Mouse (Mus musculus): ENCODE data around the gene Dysf. TPM values are rescaled to one million over a fixed set of nuclear protein-coding genes. Genes with fewer than 3 reads are reported as not detected.
"Not testable (repeated sequence)": the region's sequence is repeated elsewhere in the genome, so short reads cannot be mapped to it uniquely, and the experiment has no call there.

The Dysf gene
- 16.8 and 17.2 TPM in 2 replicates for polyA plus RNA-seq (2015; fragmentation: Nextera tagmentation; extraction: Ambion mirVana)

GRCm38 (mm10) chr6:84008363-84009171 lies at the start of gene Dysf:
TSS of gene Dysf (plus strand) at chr6:84008590.
- Histone ChIP-seq H3K9me3 (ENCODE audit: low read length) (no peaks in the 10 kb centered on the region), H3K4me1 (ENCODE audit: insufficient read depth, low read length) (peaks cover 43% of the 10 kb centered on the region)
- ATAC-seq (ENCODE audit: low FRiP score, low TSS enrichment), result peak; percentile 68

GRCm38 (mm10) chr6:83987642-83988041 lies 20.7 kb upstream of the Dysf start:
- no peak overlapping the region for H3K27ac ChIP-seq (ENCODE audit: low read length)
- no peaks in the 10 kb centered on the region for H3K27me3 ChIP-seq (ENCODE audit: insufficient read depth, low read length)
- peaks cover 38% of the 10 kb centered on the region for H3K36me3 ChIP-seq (ENCODE audit: insufficient read depth, low read length)
- no peak overlapping the region for H3K4me2 ChIP-seq (replicated peaks; ENCODE audit: low read depth, low read length)
- no peak overlapping the region for H3K4me3 ChIP-seq (ENCODE audit: low read length)
- H3K9me3 ChIP-seq (ENCODE audit: low read length), result no peaks in the 10 kb centered on the region
- H3K9ac ChIP-seq (replicated peaks; ENCODE audit: low read length), result no peak overlapping the region
- 94% methylated on average over 5 of the region's 5 CpGs for WGBS
- no peak for ATAC-seq (ENCODE audit: low FRiP score, low TSS enrichment)
- no peaks in the 10 kb centered on the region for H3K4me1 ChIP-seq (ENCODE audit: insufficient read depth, low read length)

More at GRCm38 (mm10) chr6:84008363-84009171, at the start of gene Dysf:
- Histone ChIP-seq H3K36me3 (ENCODE audit: insufficient read depth, low read length) (no peaks in the 10 kb centered on the region), H3K27ac (ENCODE audit: low read length) (0 out of 2 replicates have a peak within 1 kb of the TSS, but pooled peaks have one; percentile 13), H3K27me3 (ENCODE audit: insufficient read depth, low read length) (no peaks in the 10 kb centered on the region), H3K4me2 (replicated peaks; ENCODE audit: low read depth, low read length) (peak within 1 kb of the TSS; percentile 81), H3K9ac (replicated peaks; ENCODE audit: low read length) (peak within 1 kb of the TSS; percentile 43), H3K4me3 (ENCODE audit: low read length) (peak within 1 kb of the TSS; percentile 43)
- WGBS, result under 1% methylated on average over 41 of the region's 41 CpGs

- no peak overlapping the region for H3K9ac ChIP-seq (replicated peaks; ENCODE audit: low read length)
- no peaks in the 10 kb centered on the region for H3K4me1 ChIP-seq (ENCODE audit: insufficient read depth, low read length)
- no peak overlapping the region for H3K4me2 ChIP-seq (replicated peaks; ENCODE audit: low read depth, low read length)
- no peak overlapping the region for H3K4me3 ChIP-seq (ENCODE audit: low read length)
- H3K9me3 ChIP-seq (ENCODE audit: low read length), result no peaks in the 10 kb centered on the region
- H3K27ac ChIP-seq (ENCODE audit: low read length), result no peak overlapping the region
- peaks cover 15% of the 10 kb centered on the region for H3K36me3 ChIP-seq (ENCODE audit: insufficient read depth, low read length)
- no peaks in the 10 kb centered on the region for H3K27me3 ChIP-seq (ENCODE audit: insufficient read depth, low read length)
- no peak for ATAC-seq (ENCODE audit: low FRiP score, low TSS enrichment)
- 58% methylated on average over 1 of the region's 1 CpGs for WGBS
Measured at GRCm38 (mm10) chr6:84002716-84003115, 5.7 kb upstream of the Dysf start.

- H3K4me3 ChIP-seq (ENCODE audit: low read length), result no peak overlapping the region
- H3K4me1 ChIP-seq (ENCODE audit: insufficient read depth, low read length), result peaks cover 15% of the 10 kb centered on the region
- H3K36me3 ChIP-seq (ENCODE audit: insufficient read depth, low read length), result peaks cover 2% of the 10 kb centered on the region; the same call in 1 of the 2 replicates
- no peak overlapping the region for H3K9ac ChIP-seq (replicated peaks; ENCODE audit: low read length)
- no peaks in the 10 kb centered on the region for H3K9me3 ChIP-seq (ENCODE audit: low read length)
- WGBS, result 92% methylated on average over 4 of the region's 4 CpGs
- no peaks in the 10 kb centered on the region for H3K27me3 ChIP-seq (ENCODE audit: insufficient read depth, low read length)
- H3K4me2 ChIP-seq (replicated peaks; ENCODE audit: low read depth, low read length), result no peak overlapping the region
- no peak for ATAC-seq (ENCODE audit: low FRiP score, low TSS enrichment)
- H3K27ac ChIP-seq (ENCODE audit: low read length), result no peak overlapping the region
Measured at GRCm38 (mm10) chr6:84004295-84004694, 4.1 kb upstream of the Dysf start.

GRCm38 (mm10) chr6:84009172-84009872 lies 932 bp downstream of the Dysf start:
- H3K27me3 ChIP-seq (ENCODE audit: insufficient read depth, low read length), result no peaks in the 10 kb centered on the region
- 24% methylated on average over 8 of the region's 8 CpGs for WGBS
- H3K4me1 ChIP-seq (ENCODE audit: insufficient read depth, low read length), result peaks cover 43% of the 10 kb centered on the region
- 0 out of 2 replicates have a peak overlapping the region, but pooled peaks have one; percentile 13 for H3K27ac ChIP-seq (ENCODE audit: low read length)
- peak overlapping the region; percentile 43 for H3K4me3 ChIP-seq (ENCODE audit: low read length)
- peak; percentile 46; the same call in 1 of the 2 replicates for ATAC-seq (ENCODE audit: low FRiP score, low TSS enrichment)
- H3K9ac ChIP-seq (replicated peaks; ENCODE audit: low read length), result peak overlapping the region; percentile 43; the same call in 1 of the 2 replicates
- H3K9me3 ChIP-seq (ENCODE audit: low read length), result no peaks in the 10 kb centered on the region
- no peaks in the 10 kb centered on the region for H3K36me3 ChIP-seq (ENCODE audit: insufficient read depth, low read length)
- peak overlapping the region; percentile 81 for H3K4me2 ChIP-seq (replicated peaks; ENCODE audit: low read depth, low read length)

- Histone ChIP-seq H3K27ac (ENCODE audit: low read length) (peak overlapping the region; percentile 69), H3K27me3 (ENCODE audit: insufficient read depth, low read length) (no peaks in the 10 kb centered on the region), H3K9ac (replicated peaks; ENCODE audit: low read length) (peak overlapping the region; percentile 1; the same call in 1 of the 2 replicates), H3K9me3 (ENCODE audit: low read length) (no peaks in the 10 kb centered on the region), H3K4me2 (replicated peaks; ENCODE audit: low read depth, low read length) (peak overlapping the region; percentile 23), H3K4me1 (ENCODE audit: insufficient read depth, low read length) (peaks cover 43% of the 10 kb centered on the region), H3K4me3 (ENCODE audit: low read length) (no peak overlapping the region), H3K36me3 (ENCODE audit: insufficient read depth, low read length) (no peaks in the 10 kb centered on the region)
- 37% methylated on average over 4 of the region's 4 CpGs for WGBS
- ATAC-seq (ENCODE audit: low FRiP score, low TSS enrichment), result peak; percentile 24
Measured at GRCm38 (mm10) chr6:84009915-84010302, 1.5 kb downstream of the Dysf start.

GRCm38 (mm10) chr6:84010303-84011225 lies 2.2 kb downstream of the Dysf start:
- Histone ChIP-seq H3K9me3 (ENCODE audit: low read length) (no peaks in the 10 kb centered on the region), H3K36me3 (ENCODE audit: insufficient read depth, low read length) (no peaks in the 10 kb centered on the region), H3K4me2 (replicated peaks; ENCODE audit: low read depth, low read length) (peak overlapping the region; percentile 23; the same call in 1 of the 2 replicates), H3K4me3 (ENCODE audit: low read length) (no peak overlapping the region), H3K4me1 (ENCODE audit: insufficient read depth, low read length) (peaks cover 46% of the 10 kb centered on the region), H3K9ac (replicated peaks; ENCODE audit: low read length) (peak overlapping the region; percentile 1; the same call in 1 of the 2 replicates), H3K27me3 (ENCODE audit: insufficient read depth, low read length) (no peaks in the 10 kb centered on the region), H3K27ac (ENCODE audit: low read length) (peak overlapping the region; percentile 69)
- ATAC-seq (ENCODE audit: low FRiP score, low TSS enrichment), result peak; percentile 78
- WGBS, result 32% methylated on average over 8 of the region's 8 CpGs

- 53% methylated on average over 4 of the region's 4 CpGs for WGBS
Measured at GRCm38 (mm10) chr6:84014961-84015683, 6.7 kb downstream of the Dysf start.

More at GRCm38 (mm10) chr6:84014961-84015683, 6.7 kb downstream of the Dysf start:
- not testable (repeated sequence) for H3K36me3 ChIP-seq (ENCODE audit: insufficient read depth, low read length); H3K9ac ChIP-seq (replicated peaks; ENCODE audit: low read length); H3K4me2 ChIP-seq (replicated peaks; ENCODE audit: low read depth, low read length); H3K4me3 ChIP-seq (ENCODE audit: low read length); H3K9me3 ChIP-seq (ENCODE audit: low read length); H3K27me3 ChIP-seq (ENCODE audit: insufficient read depth, low read length)
- H3K4me1 ChIP-seq (ENCODE audit: insufficient read depth, low read length), result peaks cover 23% of the 10 kb centered on the region
- H3K27ac ChIP-seq (ENCODE audit: low read length), result peak overlapping the region; percentile 59
- ATAC-seq (ENCODE audit: low FRiP score, low TSS enrichment), result peak; percentile 9; the same call in 1 of the 2 replicates
